23 mouse cellular contexts compared by ENCODE assay signal in the genomic region with DNA sequence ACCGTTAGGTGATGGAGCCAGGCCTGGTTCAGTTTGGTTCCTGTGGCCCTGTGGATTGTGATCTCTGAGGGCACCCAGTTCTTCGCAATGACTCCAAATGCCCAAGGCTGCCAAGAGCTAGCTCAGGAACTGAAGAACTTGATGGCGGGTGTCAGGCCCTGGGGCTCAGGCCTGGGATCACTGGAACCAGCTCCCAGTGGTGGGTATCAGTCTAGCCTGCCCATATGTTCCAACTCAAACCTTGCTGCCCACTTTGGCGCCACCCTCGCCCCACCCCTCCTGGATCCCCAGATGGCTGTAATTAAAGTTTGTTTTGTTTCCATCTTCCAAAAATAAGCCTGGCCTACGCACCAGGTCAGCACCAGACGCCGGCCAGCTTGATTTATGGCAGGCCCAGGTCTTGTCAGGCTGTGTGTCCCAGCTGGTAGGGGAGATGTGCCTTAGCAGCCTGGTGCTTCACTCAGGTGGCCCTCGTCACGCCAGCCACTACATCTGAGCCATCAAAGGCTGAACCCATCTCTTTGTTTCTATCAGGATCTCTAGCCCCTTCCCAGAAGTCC. TPM values are rescaled to one million over a fixed set of nuclear protein-coding genes. Genes with fewer than 3 reads are reported as not detected.
DNase-seq lines count a peak whose midpoint lies in the region; ATAC-seq and TF ChIP-seq lines count a peak whose summit lies in the region.
"Had no signal": no experiment of that assay in that cellular context is flagged by ENCODE, and none has a peak within 500 bp of the region (broad histone marks: within the 10 kb centered on the region; RNA-seq: fewer than 3 reads in every experiment).

No protein-coding gene starts in this region.

- intact Hi-C loops in gastrocnemius, adult 2 months (cut with DNase I): no loop called here

- no peak overlapping the region for H3K9ac ChIP-seq in midbrain, embryonic 14.5 days (replicated peaks; ENCODE audit: low read length)
- H3K9ac ChIP-seq: forebrain, postnatal 0 days; heart, embryonic 12.5 days; neural tube, embryonic 12.5 days had no signal

- no peak overlapping the region for H3K4me2 ChIP-seq in midbrain, embryonic 14.5 days (ENCODE audit: low read length)
- H3K4me2 ChIP-seq: heart, embryonic 12.5 days; neural tube, embryonic 12.5 days had no signal

- H3K4me1 ChIP-seq in embryonic facial prominence, embryonic 10.5 days: peaks cover 56% of the 10 kb centered on the region
- H3K4me1 ChIP-seq in midbrain, embryonic 14.5 days (ENCODE audit: control insufficient read depth, insufficient read depth, low read length): no peaks in the 10 kb centered on the region

- no peak for ATAC-seq in midbrain, embryonic 14.5 days (ENCODE audit: low FRiP score, low TSS enrichment)
- ATAC-seq: forebrain, postnatal 0 days; hindbrain, postnatal 0 days had no signal

- H3K27ac ChIP-seq in gastrocnemius, adult 2 months: peak overlapping the region; percentile 86
- peak overlapping the region; percentile 64 for H3K27ac ChIP-seq in embryonic facial prominence, embryonic 10.5 days (replicated peaks)
- H3K27ac ChIP-seq in midbrain, embryonic 14.5 days (replicated peaks; ENCODE audit: low read depth, low read length): no peak overlapping the region
- H3K27ac ChIP-seq: hindbrain, postnatal 0 days; neural tube, embryonic 12.5 days; stomach, postnatal 0 days had no signal

- 54% methylated on average over 10 of the region's 10 CpGs for WGBS in embryonic facial prominence, embryonic 10.5 days
- 88% methylated on average over 10 of the region's 10 CpGs for WGBS in midbrain, embryonic 14.5 days

- H3K4me3 ChIP-seq in gastrocnemius, adult 2 months: peak overlapping the region; percentile 68
- H3K4me3 ChIP-seq in embryonic facial prominence, embryonic 10.5 days: no peak overlapping the region
- no peak overlapping the region for H3K4me3 ChIP-seq in midbrain, embryonic 14.5 days (replicated peaks; ENCODE audit: low read depth, low read length)
- H3K4me3 ChIP-seq: heart, embryonic 12.5 days; neural tube, embryonic 12.5 days had no signal

- H3K27me3 ChIP-seq in embryonic facial prominence, embryonic 10.5 days (replicated peaks; ENCODE audit: low read depth, poor library complexity, severe bottlenecking): peaks cover 25% of the 10 kb centered on the region
- peaks cover 5% of the 10 kb centered on the region; the same call in 1 of the 2 replicates for H3K27me3 ChIP-seq in midbrain, embryonic 14.5 days (ENCODE audit: control insufficient read depth, insufficient read depth, low read length)

- TF ChIP-seq CTCF in gastrocnemius, adult 2 months (IDR thresholded peaks at IDR 0.05): no peak

- H3K36me3 ChIP-seq in embryonic facial prominence, embryonic 10.5 days (replicated peaks): no peaks in the 10 kb centered on the region
- H3K36me3 ChIP-seq in midbrain, embryonic 14.5 days (ENCODE audit: control insufficient read depth, insufficient read depth, low read length): no peaks in the 10 kb centered on the region
- H3K36me3 ChIP-seq: heart, embryonic 12.5 days; neural tube, embryonic 12.5 days had no signal

- DNase-seq in gastrocnemius, adult 2 months: peak; percentile 84
- no peak for DNase-seq in gastrocnemius, postnatal 4 days (ENCODE audit: low spot score in 2 of 2)
- DNase-seq in MN1 (ENCODE audit: low spot score): peak; percentile 35
- DNase-seq in embryonic facial prominence, embryonic 10.5 days (ENCODE audit: low spot score): peak; percentile 61
- DNase-seq in gastrocnemius, postnatal 25 days: peak; percentile 70
- no peak for DNase-seq in thymus, postnatal 36 days
- no peak for DNase-seq in right cerebral cortex, postnatal 10 days (ENCODE audit: low spot score in 2 of 2)
- DNase-seq in midbrain, embryonic 14.5 days: no peak
- DNase-seq: adrenal gland, adult 2 months; cerebellum, postnatal 36 days; forebrain, postnatal 0 days; kidney, adult 11 months; liver; lung, adult 18-20 months; right cerebral cortex, postnatal 25 days; thymus, postnatal 25 days had no signal

- no peaks in the 10 kb centered on the region for H3K9me3 ChIP-seq in embryonic facial prominence, embryonic 10.5 days
- H3K9me3 ChIP-seq in midbrain, embryonic 14.5 days (ENCODE audit: control insufficient read depth, low read length): no peaks in the 10 kb centered on the region
- H3K9me3 ChIP-seq: heart, embryonic 12.5 days; neural tube, embryonic 12.5 days had no signal

RNA-seq across cellular contexts. Expression of gene Lamc3, which starts 6.1 kb away (rescaled TPM):
- total RNA-seq in gastrocnemius, adult 2 months (2021): under 1 TPM; 0.11 to 0.82 TPM
- under 1 TPM; 0.12 to 0.13 TPM for total RNA-seq in gastrocnemius, postnatal 4 days (2021)
- polyA plus RNA-seq in embryonic facial prominence, embryonic 10.5 days (2016; fragmentation: Nextera tagmentation; extraction: Ambion mirVana): 2.3 TPM in 2 replicates
- under 1 TPM; 0.29 to 0.79 TPM for total RNA-seq in gastrocnemius, postnatal 25 days (2021)
- polyA plus RNA-seq in midbrain, embryonic 14.5 days (2014; fragmentation: Nextera tagmentation; extraction: Ambion mirVana): 1.1 and 6.6 TPM in 2 replicates
- total RNA-seq: megakaryocyte-erythroid progenitor cell, adult 5-6 weeks; monocyte, adult 5-6 weeks had no signal

RNA-seq across cellular contexts. Expression of gene Fibcd1, which starts 47.4 kb away (rescaled TPM):
- not detected for total RNA-seq in gastrocnemius, adult 2 months (2021)
- under 1 TPM in 1 of 2 experiments, not detected in 1; 0.05 TPM for total RNA-seq in gastrocnemius, postnatal 4 days (2021)
- 0.17 and 0.35 TPM in 2 replicates for polyA plus RNA-seq in embryonic facial prominence, embryonic 10.5 days (2016; fragmentation: Nextera tagmentation; extraction: Ambion mirVana)
- not detected for total RNA-seq in gastrocnemius, postnatal 25 days (2021)
- polyA plus RNA-seq in midbrain, embryonic 14.5 days (2014; fragmentation: Nextera tagmentation; extraction: Ambion mirVana): 14.8 and 18.8 TPM in 2 replicates
- total RNA-seq: adrenal gland, adult 2 months; heart, postnatal 25 days; megakaryocyte-erythroid progenitor cell, adult 5-6 weeks; monocyte, adult 5-6 weeks had no signal

RNA-seq across cellular contexts. Expression of gene Aif1l, which starts 56.7 kb away (rescaled TPM):
- total RNA-seq in gastrocnemius, adult 2 months (2021): 1 to 10 TPM; 2.1 to 2.7 TPM
- total RNA-seq in gastrocnemius, postnatal 4 days (2021): 10 to 100 TPM; 21.6 to 25.8 TPM
- polyA plus RNA-seq in embryonic facial prominence, embryonic 10.5 days (2016; fragmentation: Nextera tagmentation; extraction: Ambion mirVana): 89.0 and 93.2 TPM in 2 replicates
- 1 to 10 TPM; 4.2 to 5.8 TPM for total RNA-seq in gastrocnemius, postnatal 25 days (2021)
- polyA plus RNA-seq in midbrain, embryonic 14.5 days (2014; fragmentation: Nextera tagmentation; extraction: Ambion mirVana): 24.2 and 34.7 TPM in 2 replicates
- total RNA-seq: megakaryocyte-erythroid progenitor cell, adult 5-6 weeks; monocyte, adult 5-6 weeks had no signal

Comparison
In these comparisons a context has a peak if more than half of its experiments do, and no peak if none do; other contexts are left out.
1. DNase-seq: peak in gastrocnemius, adult 2 months (single experiment), MN1 (single experiment), embryonic facial prominence, embryonic 10.5 days (single experiment) and gastrocnemius, postnatal 25 days (single experiment); none in gastrocnemius, postnatal 4 days (0 of 2), thymus, postnatal 36 days (0 of 2), right cerebral cortex, postnatal 10 days (0 of 2) and midbrain, embryonic 14.5 days (single experiment).